Mouse (Mus musculus): ENCODE measurements at regions not wholly inside any gene's neighbourhood (a gene's known extent, or its start where the extent isn't known, plus 50 kb on each side); places are given as distances from the start of the nearest gene placed in this dataset.

DNA sequence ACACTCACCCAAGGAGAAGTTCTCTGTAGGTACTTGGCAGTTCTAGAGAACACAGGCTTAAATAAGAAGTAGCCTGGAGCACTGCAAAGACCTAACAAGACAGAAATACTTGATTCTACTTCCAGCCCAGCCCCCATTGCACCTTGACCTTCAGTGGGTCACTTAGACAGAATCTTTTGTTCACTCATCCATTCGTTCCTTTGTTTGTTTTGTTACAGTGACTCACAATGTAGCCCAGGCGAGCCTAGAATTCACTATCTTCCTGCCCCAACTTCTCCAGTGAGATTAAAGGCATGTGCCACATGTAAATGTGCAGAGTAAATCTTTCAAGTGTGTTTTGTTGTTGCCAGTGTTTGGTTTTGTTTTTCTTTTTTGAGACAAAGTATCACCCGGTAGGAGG is 158.5 kb upstream of the Esrrg start:
- TF ChIP-seq CTCF (IDR thresholded peaks at IDR 0.05; ENCODE audit: extremely low read depth, insufficient read length, insufficient replicate concordance, low read depth, low read length) (no peak), POLR2A (IDR thresholded peaks at IDR 0.05; ENCODE audit: low read depth, low read length) (no peak)
